Mouse (Mus musculus) thymus, adult 18-20 months (tissue): Measurements from ENCODE around the gene Dcst1.

Source experiments
- DNase-seq, 2 experiments: peaks; one replicate each; pipeline ENCODE4 v3.0.0; 2022; ENCODE audit warnings: mixed read lengths in 2 of 2

Dcst1 gene

GRCm38 (mm10) chr3:89330948-89331347, 34.1 kb downstream of the Dcst1 start:
- DNase-seq = no peak

GRCm38 (mm10) chr3:89330346-89330745, 34.7 kb downstream of the Dcst1 start:
- no peak for DNase-seq

DNA sequence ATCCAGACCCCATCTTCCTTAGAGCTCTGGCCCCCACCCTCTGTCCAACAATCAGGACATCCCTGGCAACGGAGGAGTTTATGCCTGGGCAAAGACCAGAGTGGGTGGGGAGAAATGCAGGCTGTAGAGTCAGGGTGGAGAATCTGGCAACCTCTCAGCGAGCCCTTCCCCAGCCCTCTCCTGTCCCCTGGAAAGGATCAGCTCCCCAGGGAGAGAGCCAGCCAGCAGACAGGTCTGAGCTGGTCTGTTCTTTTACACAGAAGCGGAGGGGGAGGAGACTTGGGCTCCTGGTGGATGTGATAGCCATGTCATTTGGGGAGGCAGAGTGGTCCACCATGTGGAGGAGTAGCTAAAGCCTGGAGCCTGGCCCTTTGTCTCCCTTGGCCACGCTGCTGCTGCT, 36.4 kb downstream of the Dcst1 start:
- DNase-seq = no peak

DNA sequence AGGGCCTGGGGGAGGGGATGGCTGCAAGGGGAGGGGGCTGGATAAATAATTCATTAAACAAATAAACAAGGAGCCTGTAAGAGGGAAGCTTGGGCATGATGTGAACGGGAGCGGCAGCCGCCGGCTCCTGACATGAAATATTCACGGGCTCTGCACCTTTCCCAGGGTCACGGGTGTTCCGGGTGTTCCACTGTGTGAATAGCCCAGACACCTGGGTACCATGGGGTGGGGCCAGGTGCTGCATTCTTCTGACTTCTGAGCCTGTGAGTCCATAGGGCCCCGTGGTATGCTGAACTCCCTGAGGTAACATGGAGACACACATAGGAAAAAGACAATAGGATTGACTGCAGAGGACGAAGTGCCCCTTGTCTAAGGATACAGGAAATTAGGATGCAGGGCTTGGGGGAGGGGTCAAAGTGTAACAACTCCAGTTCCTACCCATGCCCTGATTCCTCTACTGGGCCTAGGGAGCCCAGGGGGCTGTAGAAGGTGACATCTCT, 37.6 kb downstream of the Dcst1 start:
- DNase-seq = no peak

DNA sequence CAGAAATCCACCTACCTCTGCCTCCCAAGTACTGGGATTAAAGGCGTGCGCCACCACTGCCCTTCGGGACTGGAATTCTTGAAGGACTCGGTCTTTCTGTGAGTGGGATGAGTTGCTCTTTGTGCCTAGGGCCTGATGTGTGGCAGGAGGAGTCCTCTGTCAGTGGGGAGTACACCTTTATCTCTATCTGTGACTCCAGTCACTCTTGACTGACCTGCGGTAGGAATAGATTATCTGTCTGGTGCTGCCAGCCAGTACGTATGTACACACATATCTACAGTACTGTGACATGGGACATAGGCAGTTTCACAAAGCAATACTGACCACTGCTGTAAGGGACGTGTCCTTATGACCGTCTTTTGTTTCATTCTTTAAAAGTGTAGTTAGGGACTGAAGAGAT, 39.2 kb downstream of the Dcst1 start:
- DNase-seq = no peak

GRCm38 (mm10) chr3:89322514-89323165, 42.4 kb downstream of the Dcst1 start, which contains the start of gene Efna3:
TSS of gene Efna3 (minus strand) at chr3:89322965.
- peak in 1 of 2 experiments; percentile 36 for DNase-seq

DNA sequence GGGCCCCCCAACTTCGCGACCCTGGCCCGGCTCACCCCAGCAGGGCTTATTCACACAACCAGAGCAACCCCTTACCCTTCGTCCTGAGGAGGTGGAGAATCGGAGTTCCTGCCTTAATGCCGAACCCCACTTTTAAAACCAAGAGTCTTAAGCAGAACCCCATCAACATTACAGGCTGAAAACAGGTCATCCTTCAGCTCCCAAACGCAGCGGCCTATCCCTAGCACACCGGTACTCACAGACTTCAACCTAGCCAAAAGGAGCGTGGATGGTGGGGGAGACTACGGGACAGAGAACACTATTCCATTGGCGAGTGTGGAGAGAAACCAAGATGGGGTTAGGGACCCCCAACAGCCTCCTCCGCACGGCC, 42.9 kb downstream of the Dcst1 start:
- no peak for DNase-seq

DNA sequence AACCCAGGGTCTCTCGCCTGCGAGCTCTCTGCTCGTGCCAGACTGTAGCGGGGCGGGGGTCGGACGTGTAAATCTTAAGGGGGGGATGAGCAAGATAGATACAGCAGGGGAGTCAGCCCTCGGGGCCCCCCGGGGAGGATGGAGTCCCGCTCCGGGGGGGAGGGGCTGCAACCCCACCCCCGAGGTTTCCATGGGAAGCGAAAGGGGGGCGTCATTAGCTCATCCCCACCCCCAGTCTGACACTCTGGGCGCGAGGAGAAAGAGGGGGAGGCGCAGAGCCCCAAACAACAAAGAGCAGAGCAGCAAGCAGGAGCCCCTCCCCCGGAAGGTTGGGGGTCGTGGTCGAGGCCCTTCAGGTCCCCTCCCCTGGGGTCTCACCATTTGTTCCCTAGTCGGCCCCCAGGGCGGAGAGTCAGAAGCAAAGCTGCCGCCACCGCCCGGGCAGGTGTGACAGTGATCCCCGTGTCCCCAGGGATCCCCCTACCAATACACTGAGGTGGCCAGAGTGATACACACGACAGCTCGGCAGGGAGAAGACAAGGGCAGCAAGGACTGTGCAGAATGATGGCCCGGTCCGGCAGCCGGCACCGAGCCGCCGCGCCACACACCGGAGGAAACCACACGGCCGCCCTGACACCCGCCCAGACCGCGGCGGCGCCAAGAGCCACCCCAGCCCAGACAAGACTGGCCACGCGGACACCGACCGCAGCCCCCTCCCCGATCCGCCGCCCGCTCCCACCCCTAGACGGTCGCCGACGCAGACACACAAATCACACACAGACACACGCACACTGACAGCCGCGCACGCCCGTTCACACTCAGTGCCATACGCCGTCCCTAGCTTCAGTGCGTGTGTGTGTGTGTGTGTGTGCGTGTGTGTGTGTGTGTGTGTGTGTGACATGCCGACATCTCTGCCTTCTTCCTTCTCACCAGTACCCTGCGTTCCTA, 43.6 kb downstream of the Dcst1 start:
- no peak for DNase-seq

DNA sequence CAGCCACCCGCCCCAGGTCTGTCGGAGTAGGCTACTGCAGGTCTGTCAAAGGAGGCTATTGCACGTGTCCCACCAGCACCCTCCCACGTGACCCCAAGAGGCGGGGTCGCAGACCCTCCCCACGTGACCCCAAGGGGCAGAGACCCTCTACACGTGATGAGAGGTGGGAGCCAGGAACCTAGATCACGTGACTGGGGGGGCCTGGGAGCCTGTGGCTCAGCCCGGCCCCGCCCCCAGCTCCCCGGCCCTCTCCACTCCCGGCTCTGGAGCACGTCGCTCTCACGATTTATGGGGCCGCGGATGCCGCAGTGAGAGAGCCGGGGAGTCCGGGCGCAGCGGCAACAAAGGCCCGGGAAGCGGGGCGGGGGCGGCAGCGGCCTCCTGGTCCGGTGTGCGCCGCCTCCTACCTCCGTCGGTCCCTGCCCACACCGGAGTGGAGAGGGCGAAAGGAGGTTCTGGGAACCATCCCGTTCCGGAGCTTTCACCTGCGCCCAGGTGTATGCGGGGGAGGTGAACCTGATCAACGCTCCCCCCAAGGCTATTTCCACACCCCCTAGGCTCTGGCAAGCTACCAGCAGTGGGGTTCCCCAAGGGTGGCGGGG, 44.4 kb downstream of the Dcst1 start:
- peak in 1 of 2 experiments; percentile 34 for DNase-seq

- DNase-seq = no peak
Observed at GRCm38 (mm10) chr3:89319591-89320350, 45.3 kb downstream of the Dcst1 start.

DNA sequence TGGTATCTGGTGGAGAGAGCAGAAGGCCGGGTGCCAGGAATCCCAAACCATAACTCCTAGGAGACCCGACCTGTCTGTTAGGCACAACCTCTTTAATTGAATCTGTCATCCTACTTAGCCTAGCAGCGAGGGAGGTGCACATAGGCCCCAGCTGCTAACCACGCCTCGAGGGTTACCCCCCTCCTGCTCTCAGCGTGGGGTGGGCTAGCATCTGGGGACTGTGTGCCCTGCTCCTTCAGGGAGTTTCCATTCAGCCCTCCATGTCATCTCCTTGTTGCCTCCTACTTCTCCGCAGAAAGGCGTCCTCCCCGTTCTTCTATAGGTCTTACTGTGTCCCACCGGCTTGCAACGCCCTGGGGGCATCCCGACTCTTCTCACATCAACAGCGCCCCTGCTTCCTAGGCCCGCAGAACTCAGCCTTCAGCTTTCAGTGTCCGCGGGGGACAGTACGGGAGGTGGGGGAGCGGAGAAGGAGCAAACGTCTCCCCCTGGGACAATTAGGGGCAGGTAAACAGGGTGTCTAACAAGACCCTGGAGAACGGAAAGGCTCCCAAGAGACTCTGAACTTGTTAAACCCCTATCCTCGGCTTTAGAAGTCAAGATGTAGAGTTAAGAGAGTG, 46.0 kb downstream of the Dcst1 start:
- DNase-seq = no peak

DNA sequence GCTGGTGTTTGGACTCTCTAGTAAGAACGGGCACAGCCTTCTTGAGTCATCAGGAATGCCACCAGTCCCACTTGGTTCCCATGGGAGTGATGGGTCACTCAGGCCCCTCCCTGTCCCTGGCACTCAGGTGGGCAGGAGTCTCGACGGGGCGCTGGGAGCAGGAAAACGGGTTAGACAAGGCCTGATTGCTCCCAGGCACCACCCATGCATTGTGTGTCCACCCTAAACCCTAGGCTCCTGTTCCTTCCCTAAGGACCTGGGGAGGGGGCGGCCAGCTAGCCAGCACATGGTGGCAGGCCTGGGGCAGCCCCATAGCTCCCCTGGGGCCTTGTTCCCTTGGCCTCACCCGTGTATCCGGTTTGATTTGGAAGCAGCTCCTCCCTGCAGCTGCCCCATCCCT, 46.7 kb downstream of the Dcst1 start:
- no peak for DNase-seq

- no peak for DNase-seq
Observed at GRCm38 (mm10) chr3:89317246-89317645, 47.8 kb downstream of the Dcst1 start.

DNA sequence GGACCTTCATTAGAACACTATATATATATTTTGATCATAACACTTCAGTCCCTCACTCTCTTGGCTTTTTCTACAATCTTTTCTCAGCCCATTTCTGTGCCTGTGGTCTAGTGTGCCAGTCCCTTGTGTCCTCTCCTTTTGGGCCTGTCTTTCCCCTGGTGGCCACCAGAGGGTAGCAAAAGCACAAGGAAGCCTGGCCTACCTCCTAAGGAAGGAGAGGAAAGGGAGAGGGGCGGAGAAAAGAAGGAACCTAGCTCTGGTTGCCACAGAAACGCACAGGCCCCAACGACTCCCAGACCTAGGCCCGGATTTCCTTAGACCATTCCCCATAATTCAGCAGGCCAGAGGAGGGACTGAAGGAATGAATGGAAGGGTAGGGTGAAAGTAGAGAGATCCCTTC, 48.2 kb downstream of the Dcst1 start:
- DNase-seq = peak; percentile 45 to 59

GRCm38 (mm10) chr3:89315930-89316831, 48.9 kb downstream of the Dcst1 start:
- peak in 1 of 2 experiments; percentile 24 for DNase-seq

- peak in 1 of 2 experiments; percentile 37 for DNase-seq
Observed at GRCm38 (mm10) chr3:89315195-89315929, 49.7 kb downstream of the Dcst1 start.

DNA sequence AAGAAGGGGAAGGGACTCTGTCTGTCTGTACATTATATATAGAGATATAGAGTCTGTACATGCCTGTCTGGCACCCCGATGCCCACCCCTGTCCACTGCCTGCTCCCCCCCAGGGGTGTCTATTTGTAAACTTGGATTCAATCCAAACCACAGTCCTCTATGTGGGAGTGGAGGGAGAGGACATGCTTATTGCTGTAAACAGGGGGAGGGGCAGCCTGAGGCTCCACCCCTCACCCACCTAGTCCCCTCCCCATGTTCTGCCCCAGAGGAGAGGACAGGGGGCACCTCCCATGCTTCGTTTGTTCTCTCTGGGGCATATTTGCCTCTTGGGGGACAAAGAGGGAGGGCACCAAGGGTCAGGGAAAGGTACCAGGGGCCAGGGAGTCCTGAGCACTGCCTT, 50.3 kb downstream of the Dcst1 start:
- DNase-seq = no peak

GRCm38 (mm10) chr3:89314340-89314739, 50.7 kb downstream of the Dcst1 start:
- DNase-seq = no peak

- DNase-seq = no peak
Observed at GRCm38 (mm10) chr3:89308089-89308488, 57.0 kb downstream of the Dcst1 start.
